Mouse (Mus musculus) spleen, adult 2 months (tissue): ENCODE data around the gene Ttyh2.

Experiments used
- CTCF ChIP-seq: fragments of 200-500 bp; IDR thresholded peaks from 2 replicates; pipeline ENCODE4 v1.5.1; 2011; ENCODE audit warnings: mild to moderate bottlenecking, inconsistent platforms; ENCODE audit not compliant: insufficient read depth, insufficient read length, insufficient replicate concordance; ENCODE audit errors: extremely low read depth
- POLR2A ChIP-seq: fragments of 200-500 bp; IDR thresholded peaks from 2 replicates; pipeline ENCODE4 v1.6.1; 2011; ENCODE audit warnings: low read depth, low read length, inconsistent platforms

GRCm38 (mm10) chr11:114657737-114658136, 17.5 kb upstream of the Ttyh2 start:
- TF ChIP-seq CTCF: peak; percentile 83
- TF ChIP-seq POLR2A: no peak
